Mouse (Mus musculus) CD4-positive, CD25-positive, alpha-beta regulatory T cell (primary cell): Measurements from ENCODE around the gene Slc39a7. TPM values are rescaled to one million over a fixed set of nuclear protein-coding genes. Genes with fewer than 3 reads are reported as not detected.

ENCODE experiments used
- polyA plus RNA-seq: library from polyadenylated mRNA; unstranded; fragments of 100-300 nt; shearing (Covaris generic); gene quantifications from one replicate; pipeline ENCODE4 v1.2.1, GENCODE M21; 2017

Gene Slc39a7
- polyA plus RNA-seq: 128 TPM

DNA sequence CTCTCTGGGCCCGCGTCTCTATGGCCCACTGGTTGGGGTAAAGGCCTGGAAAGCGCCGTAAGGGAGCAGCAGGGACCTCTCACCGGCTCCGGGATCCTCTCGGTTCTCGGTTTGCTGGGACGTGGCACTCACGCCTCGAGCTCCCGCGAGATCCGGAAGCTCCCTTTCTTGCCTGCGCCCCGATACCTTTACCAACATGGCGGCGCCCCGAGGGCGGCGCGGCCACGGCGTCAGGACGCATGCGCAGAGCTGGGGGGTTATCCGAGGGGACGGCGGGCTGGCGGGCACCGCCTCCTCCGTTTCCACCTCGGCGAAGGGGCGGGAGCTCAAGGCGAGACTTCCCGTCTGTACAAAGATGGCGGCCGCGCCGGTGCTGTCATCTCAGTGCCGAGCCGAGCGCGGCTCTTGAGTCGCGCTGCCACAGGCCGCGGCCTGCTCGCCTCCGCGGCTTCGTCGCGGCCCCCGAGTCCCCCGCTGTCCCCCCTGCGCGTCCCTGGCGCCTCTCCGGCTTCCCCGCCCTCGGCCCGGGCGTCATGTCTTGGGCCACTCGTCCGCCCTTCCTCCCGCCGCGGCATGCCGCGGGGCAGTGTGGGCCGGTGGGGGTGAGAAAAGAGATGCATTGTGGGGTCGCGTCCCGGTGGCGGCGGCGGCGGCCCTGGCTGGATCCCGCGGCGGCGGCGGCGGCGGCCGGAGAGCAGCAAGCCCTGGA lies at the start of gene Slc39a7, which contains the start of gene Rxrb:
Slc39a7 (minus strand) TSS at position 218 of the 709 bp plus-strand sequence.
Rxrb (plus strand) TSS at position 348 of the 709 bp plus-strand sequence.

DNA sequence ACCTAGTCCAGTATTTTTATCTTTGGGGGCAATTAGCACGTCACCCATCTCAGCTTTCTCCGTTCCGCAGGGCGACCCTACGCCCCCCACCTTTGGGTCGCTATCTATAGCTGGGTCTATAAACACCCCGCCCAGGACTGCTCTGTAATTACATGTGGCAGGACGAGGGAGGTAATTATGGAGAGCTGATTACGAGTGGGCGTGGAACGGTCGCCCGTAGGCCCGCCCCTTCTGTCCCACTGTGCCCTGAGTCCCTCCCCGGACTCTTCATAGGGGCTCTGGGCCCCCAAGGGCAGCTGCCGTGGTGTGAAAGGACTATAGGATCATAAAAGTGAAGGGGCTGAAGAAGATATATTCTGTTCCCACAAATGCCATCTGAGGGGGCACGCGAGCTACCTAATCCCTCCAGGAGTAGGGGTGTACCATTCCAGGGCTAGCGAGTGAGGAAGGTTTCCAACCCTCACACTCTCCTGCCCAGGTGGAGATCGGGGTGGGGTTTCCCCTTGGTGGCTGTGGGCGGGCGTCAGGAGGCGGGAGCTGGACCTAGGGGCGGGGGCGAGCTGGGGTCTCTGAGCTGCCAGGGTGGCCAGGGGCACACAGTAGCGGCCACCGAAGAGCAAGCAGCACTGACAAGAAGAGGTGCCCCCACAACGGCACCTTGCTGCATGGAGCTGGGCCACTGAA lies 7.5 kb upstream of the Slc39a7 start, which contains the start of gene Col11a2:
Col11a2 (plus strand) TSS at position 560 of the 684 bp plus-strand sequence.

DNA sequence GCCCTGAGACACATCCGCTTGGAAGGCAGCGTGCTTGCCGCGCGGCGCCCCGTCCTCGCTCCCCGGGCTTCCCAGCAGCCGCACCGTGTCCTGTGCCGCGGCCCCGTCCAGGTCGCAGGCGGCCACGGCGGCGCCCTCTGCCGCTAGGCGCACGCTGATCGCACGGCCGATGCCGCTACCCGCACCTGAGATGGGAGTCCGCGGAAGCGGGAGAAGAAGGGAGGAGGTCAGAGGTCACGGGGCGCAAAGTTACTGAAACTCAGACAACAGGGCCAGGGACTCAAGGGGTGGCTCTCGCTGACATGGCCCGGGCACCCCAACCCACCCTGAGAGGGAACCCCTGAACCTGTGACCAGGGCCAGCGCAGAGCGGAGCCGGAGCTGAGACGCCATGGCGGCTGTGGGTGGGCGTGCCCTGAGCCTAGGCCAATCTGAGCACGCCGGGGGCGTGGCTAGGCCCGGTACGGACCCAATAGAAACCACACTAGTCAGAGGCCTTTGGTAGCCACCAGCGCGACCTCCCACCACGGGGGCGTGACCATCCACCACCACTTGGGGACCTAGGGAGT lies 3.7 kb downstream of the Slc39a7 start, which contains the start of gene H2-Ke6:
H2-Ke6 (minus strand) TSS at position 405 of the 568 bp plus-strand sequence.

DNA sequence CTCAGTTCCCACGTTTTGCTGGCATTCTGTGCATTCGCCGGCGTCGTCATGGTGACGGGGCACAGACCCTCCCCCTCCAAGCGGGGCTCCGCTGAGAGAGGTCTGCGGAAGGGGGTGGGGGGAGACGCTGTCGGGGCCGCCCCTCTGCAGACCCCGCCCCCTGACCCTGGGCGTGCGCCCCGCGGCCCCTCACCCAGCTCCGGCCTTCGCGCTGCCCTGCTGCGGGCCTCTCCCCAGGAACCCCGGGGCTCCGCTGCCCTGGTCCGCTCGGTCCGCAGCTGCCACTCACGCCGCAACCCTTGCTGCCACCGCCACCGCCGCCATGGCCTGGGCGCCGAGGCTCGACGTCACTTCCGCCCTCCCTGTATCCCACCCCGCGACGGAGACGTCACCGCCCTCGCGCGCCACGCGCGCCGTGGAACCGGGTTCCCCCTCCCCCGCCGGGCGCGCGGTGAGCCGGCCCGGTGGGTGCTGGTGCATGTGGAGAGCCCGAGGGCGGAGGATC lies 7.1 kb downstream of the Slc39a7 start, which contains the start of gene Ring1:
Ring1 (minus strand) TSS at position 364 of the 505 bp plus-strand sequence.

DNA sequence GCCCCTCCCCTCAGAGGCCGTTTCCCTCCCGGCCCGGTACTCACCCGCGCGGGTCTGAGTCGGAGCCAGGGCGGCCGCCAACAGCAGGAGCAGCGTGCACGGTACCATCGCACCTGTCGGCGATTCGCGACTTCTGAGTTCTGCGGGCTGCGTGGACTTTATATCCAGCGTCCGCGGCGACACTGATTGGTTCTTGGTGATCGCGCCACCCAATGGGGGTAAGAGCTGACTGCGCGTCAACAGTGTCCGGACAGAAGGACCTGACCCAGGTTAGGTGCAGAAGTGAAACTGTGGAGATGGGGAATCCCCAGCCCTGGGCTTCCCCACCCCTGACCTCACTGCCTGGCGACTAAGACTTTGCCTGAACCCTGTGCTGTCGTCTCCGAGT lies 31.3 kb downstream of the Slc39a7 start, which contains the start of gene H2-K1:
H2-K1 (minus strand) TSS at position 198 of the 388 bp plus-strand sequence.

Other genes starting within 250 kb of the Slc39a7 start
- 4.3 TPM for gene Angptl4, start 249.9 kb downstream of the Slc39a7 start, polyA plus RNA-seq
- 8.6 TPM for gene Kank3, start 221.2 kb downstream of the Slc39a7 start, polyA plus RNA-seq
- 904 TPM for gene Rps28, start 207.1 kb downstream of the Slc39a7 start, polyA plus RNA-seq
- gene Ndufa7, start 207.1 kb downstream of the Slc39a7 start, polyA plus RNA-seq: 318 TPM
- gene Cd320, start 188.6 kb downstream of the Slc39a7 start, polyA plus RNA-seq: 19.6 TPM
- gene Gm7029, start 157.8 kb downstream of the Slc39a7 start, polyA plus RNA-seq: not detected
- gene Kifc1, start 141.0 kb downstream of the Slc39a7 start, polyA plus RNA-seq: 9.8 TPM
- gene Platr17, start 126.5 kb downstream of the Slc39a7 start, polyA plus RNA-seq: 4.2 TPM
- gene Daxx, start 122.3 kb downstream of the Slc39a7 start, polyA plus RNA-seq: 123 TPM
- 644 TPM for gene Tapbp, start 115.8 kb downstream of the Slc39a7 start, polyA plus RNA-seq
- 22.0 TPM for gene Zbtb22, start 115.8 kb downstream of the Slc39a7 start, polyA plus RNA-seq
- gene Rgl2, start 102.1 kb downstream of the Slc39a7 start, polyA plus RNA-seq: 184 TPM
- 142 TPM for gene Pfdn6, start 91.3 kb downstream of the Slc39a7 start, polyA plus RNA-seq
- 72.1 TPM for gene Wdr46, start 91.0 kb downstream of the Slc39a7 start, polyA plus RNA-seq
- gene B3galt4, start 80.2 kb downstream of the Slc39a7 start, polyA plus RNA-seq: 34.4 TPM
- 76.7 TPM for gene Vps52, start 75.9 kb downstream of the Slc39a7 start, polyA plus RNA-seq
- 2,208 TPM for gene Rps18, start 75.7 kb downstream of the Slc39a7 start, polyA plus RNA-seq
- 11,991 TPM for gene H2-K1, start 31.3 kb downstream of the Slc39a7 start, polyA plus RNA-seq
- 35.8 TPM for gene Ring1, start 7.0 kb downstream of the Slc39a7 start, polyA plus RNA-seq
- 310 TPM for gene H2-Ke6, start 3.6 kb downstream of the Slc39a7 start, polyA plus RNA-seq
- 72.5 TPM for gene Rxrb, start 130 bp upstream of the Slc39a7 start, polyA plus RNA-seq
- gene Col11a2, start 7.8 kb upstream of the Slc39a7 start, polyA plus RNA-seq: 3.9 TPM
- 27.0 TPM for gene H2-Oa, start 60.7 kb upstream of the Slc39a7 start, polyA plus RNA-seq
- 96.3 TPM for gene H2-DMa, start 87.9 kb upstream of the Slc39a7 start, polyA plus RNA-seq
- gene Brd2, start 91.0 kb upstream of the Slc39a7 start, polyA plus RNA-seq: 212 TPM
- 4.9 TPM for gene H2-DMb2, start 111.6 kb upstream of the Slc39a7 start, polyA plus RNA-seq
- gene H2-DMb1, start 121.4 kb upstream of the Slc39a7 start, polyA plus RNA-seq: 2.7 TPM
- gene Tap1, start 155.9 kb upstream of the Slc39a7 start, polyA plus RNA-seq: 402 TPM
- 470 TPM for gene Psmb9, start 156.1 kb upstream of the Slc39a7 start, polyA plus RNA-seq
- 1,148 TPM for gene Psmb8, start 166.0 kb upstream of the Slc39a7 start, polyA plus RNA-seq
- 323 TPM for gene Tap2, start 171.8 kb upstream of the Slc39a7 start, polyA plus RNA-seq
- gene H2-Ob, start 207.2 kb upstream of the Slc39a7 start, polyA plus RNA-seq: 97.5 TPM
- 25.3 TPM for gene H2-Ab1, start 226.0 kb upstream of the Slc39a7 start, polyA plus RNA-seq